In the genomic region with DNA sequence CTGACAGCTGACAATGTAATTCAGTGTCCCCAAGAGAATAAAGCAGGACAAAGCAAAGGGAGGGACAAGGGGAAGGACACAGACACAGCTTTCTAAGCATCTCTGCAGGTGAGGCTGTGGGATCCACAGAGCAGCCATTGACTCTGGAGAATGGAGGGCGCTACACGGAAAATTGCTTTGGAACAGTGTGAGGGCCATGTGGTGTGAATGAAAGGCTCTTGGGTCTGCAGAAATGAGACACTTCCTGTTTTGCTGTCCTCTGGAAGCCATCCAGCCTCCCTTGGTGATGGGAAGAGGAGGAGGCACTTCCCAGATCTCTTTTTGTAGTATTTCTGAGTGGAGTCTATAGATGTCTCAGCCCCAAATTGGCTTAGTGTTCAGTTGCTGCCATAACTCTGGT, we compare ENCODE assay signal across 8 mouse cellular contexts. TPM values are rescaled to one million over a fixed set of nuclear protein-coding genes. Genes with fewer than 3 reads are reported as not detected.
DNase-seq lines count a peak whose midpoint lies in the region; ATAC-seq and TF ChIP-seq lines count a peak whose summit lies in the region.

No protein-coding gene starts in this region.

- no peaks in the 10 kb centered on the region for H3K36me3 ChIP-seq in hindbrain, embryonic 16.5 days (ENCODE audit: control insufficient read depth, insufficient read depth, low read length)
- no peaks in the 10 kb centered on the region for H3K36me3 ChIP-seq in hindbrain, embryonic 10.5 days
- H3K36me3 ChIP-seq in heart, embryonic 16.5 days (ENCODE audit: control insufficient read depth, insufficient read depth) = no peaks in the 10 kb centered on the region
- H3K36me3 ChIP-seq in lung, postnatal 0 days (ENCODE audit: insufficient read depth, low read length) = no peaks in the 10 kb centered on the region

- H3K9me3 ChIP-seq in hindbrain, embryonic 16.5 days (ENCODE audit: control insufficient read depth, low read length) = no peaks in the 10 kb centered on the region; the same call in 1 of the 2 replicates
- H3K9me3 ChIP-seq in hindbrain, embryonic 10.5 days = no peaks in the 10 kb centered on the region
- H3K9me3 ChIP-seq in heart, embryonic 16.5 days (replicated peaks; ENCODE audit: control insufficient read depth, low read length) = no peaks in the 10 kb centered on the region
- no peaks in the 10 kb centered on the region for H3K9me3 ChIP-seq in lung, postnatal 0 days (ENCODE audit: low read length)

- no peak for TF ChIP-seq EP300 in lung, postnatal 0 days (IDR thresholded peaks at IDR 0.05)

- WGBS in hindbrain, embryonic 16.5 days = 29% methylated on average over 2 of the region's 2 CpGs
- WGBS in hindbrain, embryonic 10.5 days = 43% methylated on average over 2 of the region's 2 CpGs
- 49% methylated on average over 2 of the region's 2 CpGs for WGBS in heart, embryonic 16.5 days
- 41% methylated on average over 2 of the region's 2 CpGs for WGBS in lung, postnatal 0 days

- H3K4me2 ChIP-seq in hindbrain, embryonic 16.5 days (ENCODE audit: low read length) = no peak overlapping the region
- H3K4me2 ChIP-seq in heart, embryonic 16.5 days (ENCODE audit: low read depth, low read length) = no peak overlapping the region
- no peak overlapping the region for H3K4me2 ChIP-seq in lung, postnatal 0 days (replicated peaks; ENCODE audit: low read depth, low read length)

- no peaks in the 10 kb centered on the region for H3K27me3 ChIP-seq in hindbrain, embryonic 16.5 days (replicated peaks; ENCODE audit: control insufficient read depth, insufficient read depth, low read length)
- H3K27me3 ChIP-seq in hindbrain, embryonic 10.5 days (ENCODE audit: insufficient read depth, poor library complexity, severe bottlenecking) = no peaks in the 10 kb centered on the region
- no peaks in the 10 kb centered on the region for H3K27me3 ChIP-seq in heart, embryonic 16.5 days (ENCODE audit: control insufficient read depth, insufficient read depth, low read length)
- no peaks in the 10 kb centered on the region for H3K27me3 ChIP-seq in lung, postnatal 0 days (replicated peaks; ENCODE audit: insufficient read depth, low read length)

- no peaks in the 10 kb centered on the region for H3K4me1 ChIP-seq in hindbrain, embryonic 16.5 days (ENCODE audit: control insufficient read depth, insufficient read depth, low read depth, low read length)
- H3K4me1 ChIP-seq in hindbrain, embryonic 10.5 days (replicated peaks) = peaks cover 9% of the 10 kb centered on the region; the same call in 1 of the 2 replicates
- H3K4me1 ChIP-seq in heart, embryonic 16.5 days (ENCODE audit: control insufficient read depth, insufficient read depth, low read length) = peaks cover 2% of the 10 kb centered on the region; the same call in 1 of the 2 replicates
- no peaks in the 10 kb centered on the region for H3K4me1 ChIP-seq in lung, postnatal 0 days (ENCODE audit: insufficient read depth, low read depth, low read length)

- TF ChIP-seq CTCF in lung, postnatal 0 days (IDR thresholded peaks at IDR 0.05) = no peak

- peak; percentile 30; the same call in 1 of the 2 replicates for ATAC-seq in hindbrain, embryonic 16.5 days
- no peak; the same call in 1 of the 2 replicates for ATAC-seq in heart, embryonic 16.5 days (replicated peaks; ENCODE audit: extremely low read depth, insufficient read depth, low FRiP score)
- peak; percentile 73 for ATAC-seq in lung, postnatal 0 days
- ATAC-seq in monocyte, adult 5-6 weeks (replicated peaks; ENCODE audit: insufficient number of reproducible peaks, low FRiP score, low TSS enrichment, poor library complexity, severe bottlenecking) = no peak

- no peak overlapping the region for H3K9ac ChIP-seq in hindbrain, embryonic 16.5 days (ENCODE audit: low read depth, low read length)
- H3K9ac ChIP-seq in heart, embryonic 16.5 days (ENCODE audit: low read length) = no peak overlapping the region
- H3K9ac ChIP-seq in lung, postnatal 0 days (replicated peaks; ENCODE audit: low read depth) = no peak overlapping the region

- no peak for DNase-seq in hindbrain, embryonic 10.5 days (ENCODE audit: low spot score)
- DNase-seq in brain, adult 2 months (ENCODE audit: low read depth, low spot score) = peak; percentile 49
- DNase-seq in lung, postnatal 0 days (ENCODE audit: low spot score) = peak; percentile 61
- no peak for DNase-seq in layer of hippocampus, adult 9-10 months (ENCODE audit: low spot score)
- DNase-seq in right cerebral cortex, postnatal 36 days (ENCODE audit: low spot score in 2 of 2) = no peak

- H3K4me3 ChIP-seq in hindbrain, embryonic 16.5 days (ENCODE audit: low read length) = no peak overlapping the region
- H3K4me3 ChIP-seq in hindbrain, embryonic 10.5 days = no peak overlapping the region
- H3K4me3 ChIP-seq in heart, embryonic 16.5 days (ENCODE audit: low read length) = no peak overlapping the region
- no peak overlapping the region for H3K4me3 ChIP-seq in lung, postnatal 0 days (ENCODE audit: low read depth, low read length)

- no peak overlapping the region for H3K27ac ChIP-seq in hindbrain, embryonic 16.5 days (ENCODE audit: low read depth, low read length)
- H3K27ac ChIP-seq in hindbrain, embryonic 10.5 days = no peak overlapping the region
- H3K27ac ChIP-seq in heart, embryonic 16.5 days (ENCODE audit: low read length) = peak overlapping the region; percentile 68
- 0 out of 2 replicates have a peak overlapping the region, but pooled peaks have one; percentile 1 for H3K27ac ChIP-seq in lung, postnatal 0 days (ENCODE audit: low read length)

RNA-seq across cellular contexts. Expression of a gene that starts 23.3 kb away (rescaled TPM):
- polyA plus RNA-seq in hindbrain, embryonic 16.5 days (2015; fragmentation: Nextera tagmentation; extraction: Ambion mirVana) = 373 and 390 TPM in 2 replicates
- polyA plus RNA-seq in hindbrain, embryonic 10.5 days (2016; fragmentation: Nextera tagmentation; extraction: Ambion mirVana) = 142 and 175 TPM in 2 replicates
- polyA plus RNA-seq in heart, embryonic 16.5 days (2015; fragmentation: Nextera tagmentation; extraction: Ambion mirVana) = 112 and 128 TPM in 2 replicates
- polyA plus RNA-seq in lung, postnatal 0 days (2015; fragmentation: Nextera tagmentation; extraction: Ambion mirVana) = 91.4 and 104 TPM in 2 replicates
- 73.2 to 86.9 TPM (median 83.8 TPM) in 3 replicates for total RNA-seq in monocyte, adult 5-6 weeks (2017)

RNA-seq across cellular contexts. Expression of a gene that starts 27.7 kb away (rescaled TPM):
- polyA plus RNA-seq in hindbrain, embryonic 16.5 days (2015; fragmentation: Nextera tagmentation; extraction: Ambion mirVana) = 4.3 and 5.0 TPM in 2 replicates
- polyA plus RNA-seq in hindbrain, embryonic 10.5 days (2016; fragmentation: Nextera tagmentation; extraction: Ambion mirVana) = 1.2 and 2.0 TPM in 2 replicates
- 1.3 and 1.7 TPM in 2 replicates for polyA plus RNA-seq in heart, embryonic 16.5 days (2015; fragmentation: Nextera tagmentation; extraction: Ambion mirVana)
- polyA plus RNA-seq in lung, postnatal 0 days (2015; fragmentation: Nextera tagmentation; extraction: Ambion mirVana) = 0.72 and 0.74 TPM in 2 replicates
- total RNA-seq in monocyte, adult 5-6 weeks (2017) = 0.58 TPM in 1 of 3 replicates, not detected in the others

Comparison
In these comparisons a context has a peak if more than half of its experiments do, and no peak if none do; other contexts are left out.
1. ATAC-seq: peak in hindbrain, embryonic 16.5 days (single experiment) and lung, postnatal 0 days (single experiment); none in heart, embryonic 16.5 days (single experiment) and monocyte, adult 5-6 weeks (single experiment).
2. H3K27ac ChIP-seq: peak in heart, embryonic 16.5 days (single experiment) and lung, postnatal 0 days (single experiment); none in hindbrain, embryonic 16.5 days (single experiment) and hindbrain, embryonic 10.5 days (single experiment).
3. DNase-seq: peak in brain, adult 2 months (single experiment) and lung, postnatal 0 days (single experiment); none in hindbrain, embryonic 10.5 days (single experiment), layer of hippocampus, adult 9-10 months (single experiment) and right cerebral cortex, postnatal 36 days (0 of 2).